Mouse (Mus musculus): ENCODE measurements around the gene Chsy1. TPM values are rescaled to one million over a fixed set of nuclear protein-coding genes. Genes with fewer than 3 reads are reported as not detected.

The Chsy1 gene
- polyA plus RNA-seq, 1 experiment from 2014 or later, result 24.0 TPM

- H3K36me3 ChIP-seq (ENCODE audit: control insufficient read depth, insufficient read depth, low read length), result peaks cover 7% of the 10 kb centered on the region
- no peaks in the 10 kb centered on the region for H3K27me3 ChIP-seq (ENCODE audit: control insufficient read depth, insufficient read depth, low read length)
- H3K4me3 ChIP-seq (ENCODE audit: control insufficient read depth in 1 of 2, insufficient read depth in 1 of 2, low read depth in 1 of 2, low read length in 2 of 2), result no peak overlapping the region
- no peak overlapping the region for H3K27ac ChIP-seq (replicated peaks in 1 of 2; ENCODE audit: control insufficient read depth in 1 of 2, insufficient read depth in 1 of 2, low read depth in 2 of 2, low read length in 2 of 2)
- no peak for ATAC-seq (ENCODE audit: insufficient number of reproducible peaks, insufficient read depth, low FRiP score, low read depth)
- no peak overlapping the region for H3K9ac ChIP-seq (ENCODE audit: low read length)
- WGBS, result 60% methylated on average over 3 of the region's 3 CpGs
- H3K9me3 ChIP-seq (ENCODE audit: control insufficient read depth, low read length), result no peaks in the 10 kb centered on the region
- no peak overlapping the region for H3K4me2 ChIP-seq (ENCODE audit: low read length)
- H3K4me1 ChIP-seq (ENCODE audit: control insufficient read depth in 2 of 2, insufficient read depth in 2 of 2, low read length in 2 of 2), result peaks cover 4 to 32% of the 10 kb centered on the region in 2 experiments
These were observed 30.8 kb downstream of the Chsy1 start for GRCm38 (mm10) chr7:66140095-66140494.

- no peaks in the 10 kb centered on the region for H3K9me3 ChIP-seq (ENCODE audit: control insufficient read depth, low read length)
- no peaks in the 10 kb centered on the region for H3K27me3 ChIP-seq (ENCODE audit: control insufficient read depth, insufficient read depth, low read length)
- H3K4me3 ChIP-seq (ENCODE audit: control insufficient read depth in 1 of 2, insufficient read depth in 1 of 2, low read depth in 1 of 2, low read length in 2 of 2), result no peak overlapping the region
- no peak for ATAC-seq (ENCODE audit: insufficient number of reproducible peaks, insufficient read depth, low FRiP score, low read depth)
- H3K4me2 ChIP-seq (ENCODE audit: low read length), result no peak overlapping the region
- WGBS, result 75% methylated on average over 4 of the region's 4 CpGs
- peaks cover 7% of the 10 kb centered on the region for H3K36me3 ChIP-seq (ENCODE audit: control insufficient read depth, insufficient read depth, low read length)
- peaks cover 2 to 25% of the 10 kb centered on the region in 2 experiments for H3K4me1 ChIP-seq (ENCODE audit: control insufficient read depth in 2 of 2, insufficient read depth in 2 of 2, low read length in 2 of 2)
- H3K9ac ChIP-seq (ENCODE audit: low read length), result no peak overlapping the region
- no peak overlapping the region for H3K27ac ChIP-seq (replicated peaks in 1 of 2; ENCODE audit: control insufficient read depth in 1 of 2, insufficient read depth in 1 of 2, low read depth in 2 of 2, low read length in 2 of 2)
These were observed 31.7 kb downstream of the Chsy1 start for GRCm38 (mm10) chr7:66140923-66141570.

GRCm38 (mm10) chr7:66142514-66142913, 33.2 kb downstream of the Chsy1 start:
- no peak overlapping the region for H3K4me2 ChIP-seq (ENCODE audit: low read length)
- H3K27ac ChIP-seq (replicated peaks in 1 of 2; ENCODE audit: control insufficient read depth in 1 of 2, insufficient read depth in 1 of 2, low read depth in 2 of 2, low read length in 2 of 2), result no peak overlapping the region
- H3K27me3 ChIP-seq (ENCODE audit: control insufficient read depth, insufficient read depth, low read length), result no peaks in the 10 kb centered on the region
- H3K4me3 ChIP-seq (ENCODE audit: control insufficient read depth in 1 of 2, insufficient read depth in 1 of 2, low read depth in 1 of 2, low read length in 2 of 2), result no peak overlapping the region
- peaks cover 2 to 14% of the 10 kb centered on the region in 2 experiments; a peak in 3 of 4 replicates for H3K4me1 ChIP-seq (ENCODE audit: control insufficient read depth in 2 of 2, insufficient read depth in 2 of 2, low read length in 2 of 2)
- H3K9me3 ChIP-seq (ENCODE audit: control insufficient read depth, low read length), result no peaks in the 10 kb centered on the region
- 88% methylated on average over 7 of the region's 7 CpGs for WGBS
- no peak overlapping the region for H3K9ac ChIP-seq (ENCODE audit: low read length)
- peaks cover 7% of the 10 kb centered on the region for H3K36me3 ChIP-seq (ENCODE audit: control insufficient read depth, insufficient read depth, low read length)
- no peak for ATAC-seq (ENCODE audit: insufficient number of reproducible peaks, insufficient read depth, low FRiP score, low read depth)

- ATAC-seq (ENCODE audit: insufficient number of reproducible peaks, insufficient read depth, low FRiP score, low read depth), result no peak
- Histone ChIP-seq H3K9me3 (ENCODE audit: control insufficient read depth, low read length) (no peaks in the 10 kb centered on the region), H3K36me3 (ENCODE audit: control insufficient read depth, insufficient read depth, low read length) (no peaks in the 10 kb centered on the region; the same call in 1 of the 2 replicates), H3K9ac (ENCODE audit: low read length) (no peak overlapping the region), H3K27me3 (ENCODE audit: control insufficient read depth, insufficient read depth, low read length) (no peaks in the 10 kb centered on the region), H3K4me3 (ENCODE audit: control insufficient read depth in 1 of 2, insufficient read depth in 1 of 2, low read depth in 1 of 2, low read length in 2 of 2) (no peak overlapping the region), H3K4me1 (ENCODE audit: control insufficient read depth in 2 of 2, insufficient read depth in 2 of 2, low read length in 2 of 2) (peaks cover 0 to 11% of the 10 kb centered on the region in 2 experiments; a peak in 2 of 4 replicates), H3K27ac (replicated peaks in 1 of 2; ENCODE audit: control insufficient read depth in 1 of 2, insufficient read depth in 1 of 2, low read depth in 2 of 2, low read length in 2 of 2) (no peak overlapping the region), H3K4me2 (ENCODE audit: low read length) (no peak overlapping the region)
- WGBS, result 82% methylated on average over 2 of the region's 2 CpGs
These were observed 35.2 kb downstream of the Chsy1 start for GRCm38 (mm10) chr7:66144543-66144942.

- 96% methylated on average over 1 of the region's 1 CpGs for WGBS
- H3K27ac ChIP-seq (replicated peaks in 1 of 2; ENCODE audit: control insufficient read depth in 1 of 2, insufficient read depth in 1 of 2, low read depth in 2 of 2, low read length in 2 of 2), result no peak overlapping the region
- H3K4me3 ChIP-seq (ENCODE audit: control insufficient read depth in 1 of 2, insufficient read depth in 1 of 2, low read depth in 1 of 2, low read length in 2 of 2), result no peak overlapping the region
- no peak for ATAC-seq (ENCODE audit: insufficient number of reproducible peaks, insufficient read depth, low FRiP score, low read depth)
- peaks cover 0 to 19% of the 10 kb centered on the region in 2 experiments; a peak in 2 of 4 replicates for H3K4me1 ChIP-seq (ENCODE audit: control insufficient read depth in 2 of 2, insufficient read depth in 2 of 2, low read length in 2 of 2)
- no peaks in the 10 kb centered on the region for H3K27me3 ChIP-seq (ENCODE audit: control insufficient read depth, insufficient read depth, low read length)
- no peak overlapping the region for H3K9ac ChIP-seq (ENCODE audit: low read length)
- H3K9me3 ChIP-seq (ENCODE audit: control insufficient read depth, low read length), result no peaks in the 10 kb centered on the region
- H3K36me3 ChIP-seq (ENCODE audit: control insufficient read depth, insufficient read depth, low read length), result 0 out of 2 replicates have a peak, but pooled peaks cover under 1% of the 10 kb centered on the region
- no peak overlapping the region for H3K4me2 ChIP-seq (ENCODE audit: low read length)
These were observed 37.8 kb downstream of the Chsy1 start for GRCm38 (mm10) chr7:66147156-66147555.

GRCm38 (mm10) chr7:66147816-66148215, 38.5 kb downstream of the Chsy1 start:
- WGBS, result 95% methylated on average over 3 of the region's 3 CpGs
- Histone ChIP-seq H3K4me1 (ENCODE audit: control insufficient read depth in 2 of 2, insufficient read depth in 2 of 2, low read length in 2 of 2) (peaks cover 0 to 19% of the 10 kb centered on the region in 2 experiments; a peak in 2 of 4 replicates), H3K27ac (replicated peaks in 1 of 2; ENCODE audit: control insufficient read depth in 1 of 2, insufficient read depth in 1 of 2, low read depth in 2 of 2, low read length in 2 of 2) (no peak overlapping the region), H3K4me3 (ENCODE audit: control insufficient read depth in 1 of 2, insufficient read depth in 1 of 2, low read depth in 1 of 2, low read length in 2 of 2) (no peak overlapping the region), H3K27me3 (ENCODE audit: control insufficient read depth, insufficient read depth, low read length) (no peaks in the 10 kb centered on the region), H3K36me3 (ENCODE audit: control insufficient read depth, insufficient read depth, low read length) (peaks cover 7% of the 10 kb centered on the region; the same call in 1 of the 2 replicates), H3K9me3 (ENCODE audit: control insufficient read depth, low read length) (no peaks in the 10 kb centered on the region), H3K9ac (ENCODE audit: low read length) (no peak overlapping the region), H3K4me2 (ENCODE audit: low read length) (no peak overlapping the region)
- no peak for ATAC-seq (ENCODE audit: insufficient number of reproducible peaks, insufficient read depth, low FRiP score, low read depth)

GRCm38 (mm10) chr7:66149506-66149905, 40.2 kb downstream of the Chsy1 start:
- Histone ChIP-seq H3K36me3 (ENCODE audit: control insufficient read depth, insufficient read depth, low read length) (peaks cover 11% of the 10 kb centered on the region; the same call in 1 of the 2 replicates), H3K27ac (replicated peaks in 1 of 2; ENCODE audit: control insufficient read depth in 1 of 2, insufficient read depth in 1 of 2, low read depth in 2 of 2, low read length in 2 of 2) (0 out of 4 replicates have a peak overlapping the region, but pooled peaks of 1 of the 2 experiments have one; percentile 3), H3K4me3 (ENCODE audit: control insufficient read depth in 1 of 2, insufficient read depth in 1 of 2, low read depth in 1 of 2, low read length in 2 of 2) (no peak overlapping the region), H3K9me3 (ENCODE audit: control insufficient read depth, low read length) (no peaks in the 10 kb centered on the region), H3K27me3 (ENCODE audit: control insufficient read depth, insufficient read depth, low read length) (no peaks in the 10 kb centered on the region), H3K4me1 (ENCODE audit: control insufficient read depth in 2 of 2, insufficient read depth in 2 of 2, low read length in 2 of 2) (peaks cover 2 to 25% of the 10 kb centered on the region in 2 experiments; a peak in 3 of 4 replicates), H3K4me2 (ENCODE audit: low read length) (no peak overlapping the region), H3K9ac (ENCODE audit: low read length) (no peak overlapping the region)
- ATAC-seq (ENCODE audit: insufficient number of reproducible peaks, insufficient read depth, low FRiP score, low read depth), result no peak
- WGBS, result 69% methylated on average over 8 of the region's 8 CpGs

Measured in heart, embryonic 14.5 days (tissue).